Mouse (Mus musculus) stomach, embryonic 16.5 days (tissue): ENCODE measurements around the gene Cpa2. TPM values are rescaled to one million over a fixed set of nuclear protein-coding genes. Genes with fewer than 3 reads are reported as not detected.

ENCODE experiments used
- ATAC-seq: fragments of 200-750 bp; cut with Nextera tagmentation; 2 replicates; pipeline ENCODE4 v1.8.0; 2017; ENCODE audit warnings: moderate number of reproducible peaks, moderate TSS enrichment; ENCODE audit not compliant: insufficient read depth, low FRiP score
- H3K27ac ChIP-seq: fragments of 300-500 bp; sonication (generic); 2 replicates; pipeline ENCODE4 v1.5.1; 2014; ENCODE audit warnings: low read length
- H3K27me3 ChIP-seq: fragments of 300-500 bp; sonication (generic); 2 replicates; pipeline ENCODE4 v1.6.1; 2014; ENCODE audit warnings: low read length, control low read depth, mixed read lengths; ENCODE audit not compliant: control insufficient read depth, insufficient read depth
- H3K36me3 ChIP-seq: fragments of 300-500 bp; sonication (generic); 2 replicates; pipeline ENCODE4 v1.6.1; 2014; ENCODE audit warnings: low read length; ENCODE audit not compliant: control insufficient read depth, insufficient read depth
- H3K4me1 ChIP-seq: fragments of 300-500 bp; sonication (generic); 2 replicates; pipeline ENCODE4 v1.6.1; 2014; ENCODE audit warnings: low read length, control low read depth, mixed read lengths; ENCODE audit not compliant: control insufficient read depth, insufficient read depth
- H3K4me2 ChIP-seq: fragments of 300-500 bp; sonication (generic); 2 replicates; pipeline ENCODE4 v1.6.1; 2014; ENCODE audit warnings: low read depth, low read length, mixed read lengths
- H3K4me3 ChIP-seq: fragments of 300-500 bp; sonication (generic); replicated peaks from 2 replicates; pipeline ENCODE4 v1.5.1; 2014; ENCODE audit warnings: mild to moderate bottlenecking, low read length
- H3K9ac ChIP-seq: fragments of 300-500 bp; sonication (generic); 2 replicates; pipeline ENCODE4 v1.6.1; 2014; ENCODE audit warnings: low read length
- H3K9me3 ChIP-seq: fragments of 300-500 bp; sonication (generic); replicated peaks from 2 replicates; pipeline ENCODE4 v1.6.1; 2016; ENCODE audit warnings: low read length, control low read depth; ENCODE audit not compliant: control insufficient read depth
- WGBS: fragments of 180-500 bp; shearing (Covaris S2); extraction: QIAGEN DNeasy Blood & Tissue Kit; methylation state at CpG from one replicate; pipeline ENCODE4 v1.1.7; 2014; 5-methylcytosine and 5-hydroxymethylcytosine counted together
- polyA plus RNA-seq: library from polyadenylated mRNA; unstranded; fragments of >200 nt; fragmentation: Nextera tagmentation; extraction: Ambion mirVana; gene quantifications from 2 replicates; pipeline ENCODE4 v1.2.1, GENCODE M21; 2015

The Cpa2 gene
- polyA plus RNA-seq, 1 experiment from 2014 or later, result 708 TPM

- peaks cover 21% of the 10 kb centered on the region for H3K4me1 ChIP-seq
- 14% methylated on average over 17 of the region's 17 CpGs for WGBS
- no peaks in the 10 kb centered on the region for H3K9me3 ChIP-seq
- peak overlapping the region; percentile 46; the same call in 1 of the 2 replicates for H3K9ac ChIP-seq
- peak overlapping the region; percentile 16 for H3K4me3 ChIP-seq
- ATAC-seq, result peak; percentile 25; the same call in 1 of the 2 replicates
- H3K27me3 ChIP-seq, result no peaks in the 10 kb centered on the region
- peak overlapping the region; percentile 58 for H3K4me2 ChIP-seq
- H3K36me3 ChIP-seq, result no peaks in the 10 kb centered on the region
- peak overlapping the region; percentile 53 for H3K27ac ChIP-seq
Measured at GRCm38 (mm10) chr6:30546571-30547273, 5.3 kb downstream of the Cpa2 start.

GRCm38 (mm10) chr6:30547274-30547645 lies 5.9 kb downstream of the Cpa2 start:
- peak overlapping the region; percentile 53 for H3K27ac ChIP-seq
- H3K36me3 ChIP-seq, result no peaks in the 10 kb centered on the region
- peaks cover 21% of the 10 kb centered on the region for H3K4me1 ChIP-seq
- no peak; the same call in 1 of the 2 replicates for ATAC-seq
- no peaks in the 10 kb centered on the region for H3K27me3 ChIP-seq
- peak overlapping the region; percentile 46; the same call in 1 of the 2 replicates for H3K9ac ChIP-seq
- 0% methylated on average over 17 of the region's 17 CpGs for WGBS
- H3K4me2 ChIP-seq, result peak overlapping the region; percentile 58
- no peaks in the 10 kb centered on the region for H3K9me3 ChIP-seq
- H3K4me3 ChIP-seq, result peak overlapping the region; percentile 16

- WGBS, result 36% methylated on average over 9 of the region's 9 CpGs
- Histone ChIP-seq H3K9me3 (no peaks in the 10 kb centered on the region), H3K27me3 (no peaks in the 10 kb centered on the region), H3K4me3 (no peak overlapping the region), H3K4me2 (peak overlapping the region; percentile 58), H3K27ac (peak overlapping the region; percentile 34), H3K36me3 (no peaks in the 10 kb centered on the region), H3K4me1 (peaks cover 21% of the 10 kb centered on the region), H3K9ac (peak overlapping the region; percentile 13; the same call in 1 of the 2 replicates)
- ATAC-seq, result no peak
Measured at GRCm38 (mm10) chr6:30547656-30548306, 6.4 kb downstream of the Cpa2 start.

DNA sequence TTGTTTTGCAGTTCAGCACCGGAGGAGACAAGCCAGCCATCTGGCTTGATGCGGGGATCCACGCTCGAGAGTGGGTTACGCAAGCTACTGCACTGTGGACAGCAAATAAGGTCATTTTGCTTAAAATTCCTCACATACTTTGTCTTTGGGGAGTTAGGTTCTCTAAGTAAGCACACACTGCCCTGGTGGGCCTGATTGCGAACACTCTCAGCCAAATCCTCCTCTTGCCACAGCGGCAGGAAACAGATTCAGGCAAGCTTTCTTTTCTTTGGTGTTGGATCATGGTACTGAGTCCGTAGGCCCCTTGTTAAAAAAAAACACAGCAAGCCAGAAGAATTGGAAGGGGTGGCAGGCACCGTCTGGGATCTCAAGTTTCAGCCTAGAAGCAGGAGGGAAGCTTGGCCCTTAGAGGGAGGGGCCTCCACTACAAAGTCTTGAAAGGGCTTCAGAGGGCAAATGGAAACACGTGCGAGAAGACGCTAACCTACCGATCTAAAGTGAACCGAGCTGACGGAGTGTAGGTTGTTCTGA lies 7.9 kb downstream of the Cpa2 start:
- Histone ChIP-seq H3K36me3 (no peaks in the 10 kb centered on the region), H3K9ac (peak overlapping the region; percentile 15; the same call in 1 of the 2 replicates), H3K4me1 (peaks cover 15% of the 10 kb centered on the region), H3K4me3 (no peak overlapping the region), H3K27ac (peak overlapping the region; percentile 61), H3K9me3 (no peaks in the 10 kb centered on the region), H3K4me2 (0 out of 2 replicates have a peak overlapping the region, but pooled peaks have one; percentile 10), H3K27me3 (no peaks in the 10 kb centered on the region)
- no peak for ATAC-seq
- WGBS, result 16% methylated on average over 15 of the region's 15 CpGs

DNA sequence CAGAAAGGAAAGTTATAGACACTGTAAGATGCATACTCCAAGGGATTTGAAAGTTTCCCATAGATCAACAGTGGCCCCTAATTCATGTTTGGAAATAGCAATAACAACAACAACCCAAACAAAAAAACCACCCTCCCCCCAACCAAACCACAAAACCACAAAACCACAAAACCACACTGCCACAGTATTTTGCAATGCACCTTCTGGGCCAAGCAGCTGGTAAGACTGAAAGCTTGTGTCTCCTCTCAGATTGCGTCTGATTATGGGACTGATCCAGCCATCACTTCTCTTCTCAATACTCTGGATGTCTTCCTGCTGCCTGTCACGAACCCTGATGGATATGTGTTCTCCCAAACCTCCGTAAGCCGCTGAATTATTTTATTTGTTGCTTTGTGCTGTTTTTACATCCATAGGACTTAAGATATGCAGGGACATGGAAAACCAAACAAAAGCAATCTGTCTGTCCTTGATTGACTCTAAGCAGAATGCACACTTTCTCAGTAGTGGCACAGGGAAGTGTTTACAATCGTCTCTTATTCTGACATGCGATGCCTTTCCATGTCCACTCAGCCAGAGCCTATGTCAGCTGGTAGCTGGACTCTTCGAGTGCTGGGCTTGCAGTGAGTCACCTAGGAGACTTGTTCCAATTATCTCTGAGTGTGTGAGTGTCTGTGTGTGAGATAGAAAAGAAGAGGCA lies 9.3 kb downstream of the Cpa2 start:
- 80% methylated on average over 7 of the region's 7 CpGs for WGBS
- no peak overlapping the region for H3K4me2 ChIP-seq
- no peaks in the 10 kb centered on the region for H3K9me3 ChIP-seq
- no peaks in the 10 kb centered on the region for H3K36me3 ChIP-seq
- H3K9ac ChIP-seq, result no peak overlapping the region
- ATAC-seq, result no peak
- no peaks in the 10 kb centered on the region for H3K27me3 ChIP-seq
- H3K27ac ChIP-seq, result no peak overlapping the region
- H3K4me3 ChIP-seq, result no peak overlapping the region
- peaks cover 15% of the 10 kb centered on the region for H3K4me1 ChIP-seq

DNA sequence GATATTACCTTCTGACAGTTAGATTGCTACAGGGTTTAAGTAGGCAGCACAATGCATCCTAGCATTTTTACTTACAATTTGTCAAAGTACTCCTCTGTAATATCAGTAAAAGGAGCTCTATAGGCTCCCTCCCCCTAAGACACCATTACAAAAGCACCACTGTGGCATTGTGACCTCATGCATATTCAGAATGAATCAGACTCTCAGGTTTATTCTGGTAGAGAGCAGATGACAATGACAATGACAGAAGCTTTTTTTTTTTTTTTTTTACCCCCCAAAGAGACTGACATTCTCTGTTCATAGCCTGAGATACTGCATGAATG lies 9.8 kb downstream of the Cpa2 start:
- H3K9me3 ChIP-seq, result no peaks in the 10 kb centered on the region
- H3K4me1 ChIP-seq, result peaks cover 15% of the 10 kb centered on the region
- no peak for ATAC-seq

DNA sequence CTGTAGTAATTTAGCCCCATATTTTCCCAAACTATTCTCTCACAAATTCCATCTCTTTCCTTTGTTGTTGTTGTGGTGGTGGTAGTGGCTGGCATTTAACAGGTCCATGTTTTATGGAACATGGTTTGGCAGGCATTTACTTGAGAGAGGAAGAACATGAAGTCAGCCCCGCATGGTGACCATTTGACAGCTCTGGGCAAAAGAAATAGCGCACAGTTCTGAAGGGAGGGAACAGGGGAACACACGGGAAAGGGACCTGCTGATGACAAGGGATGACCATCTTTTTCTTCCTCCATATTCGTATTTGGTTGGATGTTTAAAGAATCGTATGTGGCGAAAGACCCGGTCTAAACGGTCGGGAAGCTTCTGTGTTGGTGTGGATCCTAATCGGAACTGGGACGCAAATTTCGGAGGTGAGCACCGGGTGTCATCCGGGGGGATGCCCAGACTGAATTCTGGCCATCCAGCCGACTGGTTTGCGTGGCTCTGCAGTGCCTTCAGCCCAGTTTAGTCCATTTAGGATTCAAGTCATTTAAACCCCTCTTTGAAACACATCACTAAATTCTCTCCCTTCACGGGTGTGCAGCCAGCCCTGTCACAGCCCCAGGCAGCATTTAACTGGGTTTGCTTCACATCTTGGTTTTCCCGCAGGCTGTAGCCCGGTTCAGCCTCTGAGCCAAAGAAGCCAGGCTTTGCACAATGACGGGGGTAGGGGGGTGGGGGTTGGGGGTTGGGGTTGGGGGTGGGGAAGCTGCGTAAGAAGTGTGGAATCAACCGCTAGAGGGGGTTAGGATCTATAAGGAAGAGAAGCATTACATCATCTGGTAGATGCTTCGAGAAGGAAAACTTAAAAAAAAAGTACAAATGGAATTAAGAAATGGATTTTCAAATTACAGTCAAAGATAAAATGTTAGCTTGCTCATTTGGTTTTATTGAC lies 10.5 kb downstream of the Cpa2 start:
- H3K9me3 ChIP-seq, result no peaks in the 10 kb centered on the region
- no peak for ATAC-seq
- H3K27ac ChIP-seq, result no peak overlapping the region
- H3K4me3 ChIP-seq, result no peak overlapping the region; the same call in 1 of the 2 replicates
- no peaks in the 10 kb centered on the region for H3K36me3 ChIP-seq
- peak overlapping the region; percentile 33; the same call in 1 of the 2 replicates for H3K9ac ChIP-seq
- 38% methylated on average over 23 of the region's 23 CpGs for WGBS
- H3K4me2 ChIP-seq, result peak overlapping the region; percentile 35; the same call in 1 of the 2 replicates
- peaks cover 15% of the 10 kb centered on the region for H3K4me1 ChIP-seq
- no peaks in the 10 kb centered on the region for H3K27me3 ChIP-seq

More for the DNA sequence above, 9.8 kb downstream of the Cpa2 start:
- no peak overlapping the region for H3K4me2 ChIP-seq
- no peak overlapping the region for H3K9ac ChIP-seq
- no peaks in the 10 kb centered on the region for H3K36me3 ChIP-seq
- no peaks in the 10 kb centered on the region for H3K27me3 ChIP-seq
- H3K27ac ChIP-seq, result no peak overlapping the region
- no peak overlapping the region for H3K4me3 ChIP-seq

GRCm38 (mm10) chr6:30552628-30553027 lies 11.2 kb downstream of the Cpa2 start:
- H3K4me2 ChIP-seq, result no peak overlapping the region
- no peak for ATAC-seq
- no peaks in the 10 kb centered on the region for H3K27me3 ChIP-seq
- no peak overlapping the region for H3K27ac ChIP-seq
- H3K9me3 ChIP-seq, result no peaks in the 10 kb centered on the region
- H3K36me3 ChIP-seq, result no peaks in the 10 kb centered on the region
- H3K9ac ChIP-seq, result no peak overlapping the region
- 56% methylated on average over 6 of the region's 6 CpGs for WGBS
- H3K4me1 ChIP-seq, result peaks cover 15% of the 10 kb centered on the region
- no peak overlapping the region for H3K4me3 ChIP-seq
